Mouse (Mus musculus): Measurements from ENCODE around the gene Fdps. TPM values are rescaled to one million over a fixed set of nuclear protein-coding genes. Genes with fewer than 3 reads are reported as not detected.
A peak's percentile ranks its signal among the peaks of the same experiment; 100 is the strongest.

Fdps gene
- 340 and 368 TPM in 2 replicates for polyA plus RNA-seq (2015; fragmentation: Nextera tagmentation; extraction: Ambion mirVana)

DNA sequence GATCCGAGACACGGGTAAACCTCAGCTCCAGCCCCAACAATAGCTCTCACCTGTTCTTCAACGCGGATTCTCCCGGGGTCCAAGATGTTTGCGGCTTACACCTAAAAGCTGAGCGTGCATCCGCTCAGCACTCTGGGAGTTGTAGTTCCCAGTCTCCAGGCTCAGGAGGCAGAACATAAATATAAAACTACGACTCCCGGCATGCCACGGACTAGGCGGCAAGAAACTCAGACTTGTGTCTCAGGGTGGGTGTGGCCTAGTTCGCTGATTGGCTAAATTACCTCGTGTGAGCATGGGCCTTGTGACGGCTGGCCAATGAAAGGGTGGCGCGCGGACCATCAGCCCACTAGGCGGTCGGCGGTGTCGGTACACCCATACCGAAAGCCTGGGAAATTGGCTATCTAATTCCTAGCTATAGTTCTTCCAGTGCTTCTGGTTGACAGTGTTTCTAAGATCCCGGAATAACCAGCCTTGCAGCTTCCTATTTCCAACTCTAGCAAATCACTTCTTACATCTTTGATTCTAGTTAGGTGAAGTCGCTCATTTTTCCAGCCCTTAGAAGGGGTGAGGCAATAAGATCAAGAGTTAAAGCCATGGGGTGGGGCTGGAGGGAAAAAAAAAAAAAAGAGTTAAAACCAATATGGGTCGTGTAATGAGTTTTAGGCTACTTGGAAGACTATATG lies at the start of gene Fdps:
Gene Fdps, minus strand, starts transcription at position 148 of the 683 bp plus-strand sequence.
- H3K27me3 ChIP-seq (ENCODE audit: control insufficient read depth, insufficient read depth, low read length): no peaks in the 10 kb centered on the region
- peak within 1 kb of the TSS; percentile 56 for H3K4me3 ChIP-seq (replicated peaks; ENCODE audit: low read length)
- peaks cover 21% of the 10 kb centered on the region for H3K4me1 ChIP-seq (ENCODE audit: control insufficient read depth, insufficient read depth, low read length)
- peak within 1 kb of the TSS; percentile 69 for H3K4me2 ChIP-seq (ENCODE audit: low read depth, low read length)
- H3K9ac ChIP-seq (ENCODE audit: low read length): peak within 1 kb of the TSS; percentile 70
- H3K27ac ChIP-seq (ENCODE audit: low read length): peak within 1 kb of the TSS; percentile 85
- H3K36me3 ChIP-seq (ENCODE audit: control insufficient read depth, insufficient read depth, low read length): peaks cover 4% of the 10 kb centered on the region; the same call in 1 of the 2 replicates
- peak; percentile 100 for ATAC-seq (ENCODE audit: insufficient read depth, low FRiP score)
- H3K9me3 ChIP-seq (replicated peaks; ENCODE audit: control insufficient read depth, low read length): no peaks in the 10 kb centered on the region
- WGBS: under 1% methylated on average over 26 of the region's 26 CpGs

DNA sequence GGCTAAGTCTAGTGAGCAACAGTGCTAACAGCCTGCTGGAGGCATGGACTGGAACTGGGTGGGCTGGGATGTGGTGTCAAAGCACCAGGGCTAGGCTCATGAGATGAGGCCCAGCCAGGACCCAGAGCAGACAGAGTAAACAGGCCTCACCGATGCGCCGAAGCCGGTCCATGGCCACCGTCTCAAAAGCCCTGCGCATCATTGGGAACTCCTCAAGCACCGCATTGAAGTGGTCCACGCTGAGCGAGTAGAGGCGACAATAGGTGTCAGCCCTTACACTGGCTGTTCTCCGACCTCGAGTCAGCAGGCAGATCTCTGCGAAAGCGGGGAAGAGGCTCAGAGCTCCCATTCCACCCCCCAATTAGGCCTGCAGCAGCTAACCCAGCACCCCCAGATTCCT lies 46.8 kb upstream of the Fdps start:
- Histone ChIP-seq H3K27ac (ENCODE audit: low read length) (no peak overlapping the region), H3K27me3 (ENCODE audit: control insufficient read depth, insufficient read depth, low read length) (peaks cover 3% of the 10 kb centered on the region; the same call in 1 of the 2 replicates), H3K9me3 (replicated peaks; ENCODE audit: control insufficient read depth, low read length) (no peaks in the 10 kb centered on the region), H3K36me3 (ENCODE audit: control insufficient read depth, insufficient read depth, low read length) (no peaks in the 10 kb centered on the region), H3K4me1 (ENCODE audit: control insufficient read depth, insufficient read depth, low read length) (0 out of 2 replicates have a peak, but pooled peaks cover 2% of the 10 kb centered on the region), H3K4me3 (replicated peaks; ENCODE audit: low read length) (no peak overlapping the region), H3K4me2 (ENCODE audit: low read depth, low read length) (no peak overlapping the region), H3K9ac (ENCODE audit: low read length) (no peak overlapping the region)
- 72% methylated on average over 14 of the region's 14 CpGs for WGBS
- ATAC-seq (ENCODE audit: insufficient read depth, low FRiP score): no peak

DNA sequence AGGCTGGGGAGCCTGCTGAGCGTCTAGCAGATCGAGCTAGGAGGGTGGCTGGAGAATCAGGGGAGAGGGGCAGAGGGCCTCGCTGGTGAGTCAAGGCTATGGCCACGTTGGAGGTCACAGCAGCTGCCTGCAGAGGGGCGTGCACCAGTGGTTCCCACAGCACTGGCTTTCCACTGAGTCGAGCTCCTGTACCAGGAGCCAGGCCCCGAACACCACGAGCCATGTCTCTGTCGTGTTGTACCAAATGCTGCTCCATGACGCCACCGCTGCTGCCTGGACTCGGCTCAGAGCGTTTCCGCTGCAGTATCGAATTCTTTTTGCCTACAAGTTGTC lies 46.2 kb upstream of the Fdps start:
- Histone ChIP-seq H3K27me3 (ENCODE audit: control insufficient read depth, insufficient read depth, low read length) (peaks cover 3% of the 10 kb centered on the region; the same call in 1 of the 2 replicates), H3K36me3 (ENCODE audit: control insufficient read depth, insufficient read depth, low read length) (no peaks in the 10 kb centered on the region), H3K4me2 (ENCODE audit: low read depth, low read length) (peak overlapping the region; percentile 68), H3K27ac (ENCODE audit: low read length) (no peak overlapping the region), H3K4me3 (replicated peaks; ENCODE audit: low read length) (peak overlapping the region; percentile 37), H3K4me1 (ENCODE audit: control insufficient read depth, insufficient read depth, low read length) (0 out of 2 replicates have a peak, but pooled peaks cover 2% of the 10 kb centered on the region), H3K9ac (ENCODE audit: low read length) (peak overlapping the region; percentile 56), H3K9me3 (replicated peaks; ENCODE audit: control insufficient read depth, low read length) (no peaks in the 10 kb centered on the region)
- 6% methylated on average over 15 of the region's 15 CpGs for WGBS
- ATAC-seq (ENCODE audit: insufficient read depth, low FRiP score): no peak; the same call in 1 of the 2 replicates

DNA sequence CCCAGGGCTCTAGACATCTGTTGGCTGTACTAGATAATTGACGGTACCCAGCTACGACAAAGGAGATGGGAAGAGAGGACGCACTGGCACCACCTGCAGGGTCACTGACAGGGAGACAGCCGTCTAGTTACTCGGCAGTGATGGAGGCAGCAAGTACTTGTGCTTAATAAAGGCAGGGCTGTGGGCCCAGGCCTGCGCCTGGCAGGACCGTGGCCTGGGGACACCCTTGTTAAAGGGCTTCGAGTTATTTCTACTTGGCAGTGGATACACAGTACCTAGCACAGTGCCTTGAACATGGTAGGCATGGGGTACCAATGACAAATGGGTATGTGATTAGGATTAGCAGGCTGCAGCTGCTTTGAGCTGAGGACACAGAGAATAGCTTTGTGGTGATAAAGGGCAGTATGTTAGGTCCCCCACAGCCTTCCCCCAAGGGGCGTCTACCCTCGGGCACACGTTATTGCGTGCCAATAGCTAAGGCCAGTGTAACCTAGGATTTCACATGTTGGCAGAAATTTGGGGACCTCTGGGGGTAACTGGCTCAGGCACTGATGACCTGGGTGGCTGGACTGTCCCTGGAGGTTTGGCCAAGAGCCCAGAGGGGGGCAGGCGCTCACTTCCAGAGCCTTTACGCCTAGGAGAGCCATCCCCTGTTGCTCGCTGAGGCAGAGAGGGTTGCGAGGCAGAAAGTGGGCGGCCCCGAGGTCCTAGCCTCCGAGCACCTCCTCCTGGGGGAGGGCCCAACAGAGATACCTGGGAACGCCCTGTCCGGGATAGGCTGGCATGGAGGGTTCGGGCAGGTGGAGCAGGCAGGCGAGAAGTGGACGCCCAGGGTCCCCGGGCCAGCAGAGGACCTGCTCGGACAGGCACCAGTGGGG lies 45.6 kb upstream of the Fdps start:
- peak overlapping the region; percentile 37 for H3K4me3 ChIP-seq (replicated peaks; ENCODE audit: low read length)
- H3K9me3 ChIP-seq (replicated peaks; ENCODE audit: control insufficient read depth, low read length): no peaks in the 10 kb centered on the region
- H3K4me1 ChIP-seq (ENCODE audit: control insufficient read depth, insufficient read depth, low read length): 0 out of 2 replicates have a peak, but pooled peaks cover 2% of the 10 kb centered on the region
- no peak overlapping the region for H3K27ac ChIP-seq (ENCODE audit: low read length)
- H3K9ac ChIP-seq (ENCODE audit: low read length): peak overlapping the region; percentile 56
- ATAC-seq (ENCODE audit: insufficient read depth, low FRiP score): peak; percentile 86
- peak overlapping the region; percentile 68 for H3K4me2 ChIP-seq (ENCODE audit: low read depth, low read length)
- H3K36me3 ChIP-seq (ENCODE audit: control insufficient read depth, insufficient read depth, low read length): no peaks in the 10 kb centered on the region
- peaks cover 3% of the 10 kb centered on the region; the same call in 1 of the 2 replicates for H3K27me3 ChIP-seq (ENCODE audit: control insufficient read depth, insufficient read depth, low read length)
- 27% methylated on average over 26 of the region's 26 CpGs for WGBS

DNA sequence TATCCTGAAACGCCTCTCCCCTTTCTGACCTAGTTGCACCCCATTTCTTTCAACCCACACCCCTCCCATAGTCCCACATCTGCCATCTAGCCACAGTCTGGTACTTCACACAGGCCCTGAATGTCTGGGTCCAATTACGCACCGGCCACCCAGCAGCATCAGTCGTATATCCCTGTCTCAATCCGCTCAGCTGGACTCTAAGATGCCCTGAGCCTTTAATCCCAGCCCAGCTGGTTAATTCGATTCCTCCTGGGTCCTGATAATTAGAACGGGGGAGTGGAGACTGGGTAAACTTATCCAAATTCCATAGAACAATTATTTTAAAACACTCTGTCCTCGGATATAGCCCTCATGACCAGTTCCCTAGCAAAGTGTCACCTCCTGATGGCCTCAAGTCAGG lies 43.8 kb upstream of the Fdps start:
- no peak overlapping the region for H3K27ac ChIP-seq (ENCODE audit: low read length)
- H3K4me3 ChIP-seq (replicated peaks; ENCODE audit: low read length): no peak overlapping the region
- 0 out of 2 replicates have a peak, but pooled peaks cover 2% of the 10 kb centered on the region for H3K4me1 ChIP-seq (ENCODE audit: control insufficient read depth, insufficient read depth, low read length)
- H3K9me3 ChIP-seq (replicated peaks; ENCODE audit: control insufficient read depth, low read length): no peaks in the 10 kb centered on the region
- no peak overlapping the region for H3K4me2 ChIP-seq (ENCODE audit: low read depth, low read length)
- H3K27me3 ChIP-seq (ENCODE audit: control insufficient read depth, insufficient read depth, low read length): peaks cover 3% of the 10 kb centered on the region; the same call in 1 of the 2 replicates
- ATAC-seq (ENCODE audit: insufficient read depth, low FRiP score): no peak
- no peaks in the 10 kb centered on the region for H3K36me3 ChIP-seq (ENCODE audit: control insufficient read depth, insufficient read depth, low read length)
- H3K9ac ChIP-seq (ENCODE audit: low read length): peak overlapping the region; percentile 21; the same call in 1 of the 2 replicates
- WGBS: 62% methylated on average over 8 of the region's 8 CpGs

DNA sequence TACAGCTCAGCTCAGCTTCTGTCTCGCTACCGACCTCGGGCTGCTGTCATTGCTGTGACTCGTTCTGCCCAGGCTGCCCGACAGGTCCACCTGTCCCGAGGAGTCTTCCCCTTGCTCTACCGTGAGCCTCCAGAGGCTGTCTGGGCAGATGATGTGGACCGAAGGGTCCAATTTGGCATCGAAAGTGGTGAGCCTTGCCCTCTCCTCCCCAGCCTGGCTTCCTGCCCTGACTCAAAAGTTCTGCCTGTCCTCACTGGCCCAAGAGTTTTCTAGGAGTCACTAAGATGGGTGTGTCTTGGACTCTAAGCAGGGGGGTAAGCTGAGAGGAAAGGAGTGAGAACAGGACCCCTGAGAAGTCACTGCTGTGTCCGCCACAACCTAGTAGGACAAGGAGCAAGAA lies 43.1 kb upstream of the Fdps start:
- H3K27ac ChIP-seq (ENCODE audit: low read length): no peak overlapping the region
- 69% methylated on average over 10 of the region's 10 CpGs for WGBS
- no peaks in the 10 kb centered on the region for H3K36me3 ChIP-seq (ENCODE audit: control insufficient read depth, insufficient read depth, low read length)

DNA sequence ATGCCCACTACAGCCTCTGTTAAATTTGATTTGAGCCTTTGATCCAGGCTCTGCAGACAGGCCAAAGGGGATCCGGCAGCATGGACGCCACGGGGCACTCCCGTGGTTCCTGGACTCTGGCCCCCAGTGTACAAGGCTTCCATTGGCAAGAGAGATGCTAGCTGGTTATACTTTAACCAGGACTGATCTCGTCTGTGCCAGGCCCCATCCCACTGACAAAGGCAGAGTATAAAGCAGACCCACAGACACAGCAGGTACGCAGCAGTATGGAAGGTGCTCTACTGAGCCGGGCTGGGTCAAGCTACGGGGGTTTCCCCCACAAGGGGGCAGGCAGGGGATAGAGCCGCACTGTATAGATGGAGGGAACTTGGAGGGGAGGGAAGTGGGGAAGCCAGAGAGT lies 34.6 kb upstream of the Fdps start:
- peak; percentile 81; the same call in 1 of the 2 replicates for ATAC-seq (ENCODE audit: insufficient read depth, low FRiP score)

More for the DNA sequence above, 43.1 kb upstream of the Fdps start:
- Histone ChIP-seq H3K27me3 (ENCODE audit: control insufficient read depth, insufficient read depth, low read length) (no peaks in the 10 kb centered on the region; the same call in 1 of the 2 replicates), H3K4me3 (replicated peaks; ENCODE audit: low read length) (no peak overlapping the region), H3K9me3 (replicated peaks; ENCODE audit: control insufficient read depth, low read length) (no peaks in the 10 kb centered on the region), H3K4me2 (ENCODE audit: low read depth, low read length) (no peak overlapping the region), H3K4me1 (ENCODE audit: control insufficient read depth, insufficient read depth, low read length) (0 out of 2 replicates have a peak, but pooled peaks cover 2% of the 10 kb centered on the region), H3K9ac (ENCODE audit: low read length) (no peak overlapping the region)
- no peak for ATAC-seq (ENCODE audit: insufficient read depth, low FRiP score)

DNA sequence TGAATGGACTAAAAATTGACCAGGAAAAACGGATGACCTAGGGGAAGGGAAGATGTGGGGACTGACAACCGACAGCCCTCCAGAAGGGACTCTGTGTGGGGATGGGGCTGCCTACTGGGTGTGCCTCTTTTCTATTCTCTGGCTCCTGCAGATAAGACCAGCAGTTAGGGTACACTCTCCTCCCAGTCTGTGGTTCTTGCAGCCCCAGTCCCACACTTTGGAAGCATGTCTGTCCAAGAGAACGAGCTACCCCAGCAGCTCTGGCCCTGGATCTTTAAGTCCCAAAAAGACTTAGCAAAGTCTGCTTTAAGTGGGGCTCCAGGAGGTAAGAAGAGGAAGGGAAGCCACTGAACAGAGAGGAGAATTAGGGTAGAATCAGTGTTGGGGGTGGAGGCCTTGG lies 34.2 kb upstream of the Fdps start, which contains the start of gene Pklr:
Gene Pklr, plus strand, starts transcription at position 185 of the 400 bp plus-strand sequence.
- Histone ChIP-seq H3K27me3 (ENCODE audit: control insufficient read depth, insufficient read depth, low read length) (no peaks in the 10 kb centered on the region; the same call in 1 of the 2 replicates), H3K4me1 (ENCODE audit: control insufficient read depth, insufficient read depth, low read length) (peaks cover 10% of the 10 kb centered on the region; the same call in 1 of the 2 replicates), H3K4me3 (replicated peaks; ENCODE audit: low read length) (peak within 1 kb of the TSS; percentile 9), H3K9me3 (replicated peaks; ENCODE audit: control insufficient read depth, low read length) (no peaks in the 10 kb centered on the region), H3K27ac (ENCODE audit: low read length) (peak within 1 kb of the TSS; percentile 44), H3K4me2 (ENCODE audit: low read depth, low read length) (peak within 1 kb of the TSS; percentile 26), H3K9ac (ENCODE audit: low read length) (peak within 1 kb of the TSS; percentile 40), H3K36me3 (ENCODE audit: control insufficient read depth, insufficient read depth, low read length) (no peaks in the 10 kb centered on the region)
- no peak for ATAC-seq (ENCODE audit: insufficient read depth, low FRiP score)
- WGBS: 45% methylated on average over 3 of the region's 3 CpGs

More for the DNA sequence above, 34.6 kb upstream of the Fdps start:
- Histone ChIP-seq H3K27ac (ENCODE audit: low read length) (peak overlapping the region; percentile 44; the same call in 1 of the 2 replicates), H3K4me2 (ENCODE audit: low read depth, low read length) (peak overlapping the region; percentile 26; the same call in 1 of the 2 replicates), H3K4me3 (replicated peaks; ENCODE audit: low read length) (peak overlapping the region; percentile 9; the same call in 1 of the 2 replicates), H3K36me3 (ENCODE audit: control insufficient read depth, insufficient read depth, low read length) (no peaks in the 10 kb centered on the region), H3K27me3 (ENCODE audit: control insufficient read depth, insufficient read depth, low read length) (no peaks in the 10 kb centered on the region; the same call in 1 of the 2 replicates), H3K9me3 (replicated peaks; ENCODE audit: control insufficient read depth, low read length) (no peaks in the 10 kb centered on the region), H3K4me1 (ENCODE audit: control insufficient read depth, insufficient read depth, low read length) (peaks cover 10% of the 10 kb centered on the region; the same call in 1 of the 2 replicates), H3K9ac (ENCODE audit: low read length) (peak overlapping the region; percentile 40; the same call in 1 of the 2 replicates)
- WGBS: 33% methylated on average over 9 of the region's 9 CpGs

All from stomach, embryonic 16.5 days (tissue).